Mouse (Mus musculus) G1E (cell line): ENCODE data around the gene Grid2.

ENCODE experiments used
- CTCF ChIP-seq: IDR thresholded peaks from 2 replicates; pipeline ENCODE4 v1.5.1; 2012; ENCODE audit warnings: low read depth, low read length, inconsistent platforms, mixed read lengths
- GATA1 ChIP-seq: IDR thresholded peaks from 2 replicates; pipeline ENCODE4 v1.6.1; 2012; ENCODE audit warnings: borderline replicate concordance, low read length, inconsistent platforms, mixed read lengths
- GATA2 ChIP-seq: IDR thresholded peaks from 2 replicates; pipeline ENCODE4 v1.6.1; 2012; ENCODE audit warnings: low read depth, low read length, inconsistent platforms, borderline replicate concordance
- POLR2AphosphoS5 ChIP-seq: IDR thresholded peaks from 2 replicates; pipeline ENCODE4 v1.6.1; 2012; ENCODE audit warnings: low read depth, low read length, inconsistent platforms; ENCODE audit not compliant: insufficient replicate concordance
- TAL1 ChIP-seq: conservative IDR thresholded peaks from 2 replicates; pipeline ENCODE4 v1.6.1; 2012; ENCODE audit warnings: low read depth, low read length, inconsistent platforms, mixed read lengths

DNA sequence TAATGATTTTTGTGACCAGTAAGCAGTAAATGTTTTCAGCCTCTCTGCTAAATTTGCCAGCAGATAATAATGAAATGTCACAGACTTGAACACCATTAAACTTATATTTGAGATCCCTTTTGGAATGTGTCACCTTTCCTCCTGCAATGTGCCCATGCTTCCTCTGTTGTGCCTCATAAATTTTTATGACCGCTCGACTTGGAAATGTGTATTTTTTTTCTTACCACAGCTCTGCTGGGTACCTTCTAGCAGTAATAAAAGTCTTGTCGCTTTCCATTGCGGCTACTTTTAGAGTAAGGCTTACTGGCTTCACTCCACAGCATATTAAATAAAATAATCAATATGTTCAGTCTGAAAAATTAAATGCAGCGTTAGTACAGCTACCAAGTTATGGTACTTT, 564.6 kb downstream of the Grid2 start:
- TF ChIP-seq CTCF (no peak), GATA1 (no peak), GATA2 (no peak), TAL1 (no peak), POLR2AphosphoS5 (no peak)
